Mouse (Mus musculus) stomach, embryonic 16.5 days (tissue): ENCODE measurements around the gene Adgrl2. TPM values are rescaled to one million over a fixed set of nuclear protein-coding genes. Genes with fewer than 3 reads are reported as not detected.

Source experiments
- ATAC-seq: fragments of 200-750 bp; cut with Nextera tagmentation; 2 replicates; pipeline ENCODE4 v1.8.0; 2017; ENCODE audit warnings: moderate number of reproducible peaks, moderate TSS enrichment; ENCODE audit not compliant: insufficient read depth, low FRiP score
- H3K27ac ChIP-seq: fragments of 300-500 bp; sonication (generic); 2 replicates; pipeline ENCODE4 v1.5.1; 2014; ENCODE audit warnings: low read length
- H3K27me3 ChIP-seq: fragments of 300-500 bp; sonication (generic); 2 replicates; pipeline ENCODE4 v1.6.1; 2014; ENCODE audit warnings: low read length, control low read depth, mixed read lengths; ENCODE audit not compliant: control insufficient read depth, insufficient read depth
- H3K36me3 ChIP-seq: fragments of 300-500 bp; sonication (generic); 2 replicates; pipeline ENCODE4 v1.6.1; 2014; ENCODE audit warnings: low read length; ENCODE audit not compliant: control insufficient read depth, insufficient read depth
- H3K4me1 ChIP-seq: fragments of 300-500 bp; sonication (generic); 2 replicates; pipeline ENCODE4 v1.6.1; 2014; ENCODE audit warnings: low read length, control low read depth, mixed read lengths; ENCODE audit not compliant: control insufficient read depth, insufficient read depth
- H3K4me2 ChIP-seq: fragments of 300-500 bp; sonication (generic); 2 replicates; pipeline ENCODE4 v1.6.1; 2014; ENCODE audit warnings: low read depth, low read length, mixed read lengths
- H3K4me3 ChIP-seq: fragments of 300-500 bp; sonication (generic); replicated peaks from 2 replicates; pipeline ENCODE4 v1.5.1; 2014; ENCODE audit warnings: mild to moderate bottlenecking, low read length
- H3K9ac ChIP-seq: fragments of 300-500 bp; sonication (generic); 2 replicates; pipeline ENCODE4 v1.6.1; 2014; ENCODE audit warnings: low read length
- H3K9me3 ChIP-seq: fragments of 300-500 bp; sonication (generic); replicated peaks from 2 replicates; pipeline ENCODE4 v1.6.1; 2016; ENCODE audit warnings: low read length, control low read depth; ENCODE audit not compliant: control insufficient read depth
- WGBS: fragments of 180-500 bp; shearing (Covaris S2); extraction: QIAGEN DNeasy Blood & Tissue Kit; methylation state at CpG from one replicate; pipeline ENCODE4 v1.1.7; 2014; 5-methylcytosine and 5-hydroxymethylcytosine counted together
- polyA plus RNA-seq: library from polyadenylated mRNA; unstranded; fragments of >200 nt; fragmentation: Nextera tagmentation; extraction: Ambion mirVana; gene quantifications from 2 replicates; pipeline ENCODE4 v1.2.1, GENCODE M21; 2015

Gene Adgrl2
- polyA plus RNA-seq, 1 experiment from 2014 or later, result 39.6 TPM

DNA sequence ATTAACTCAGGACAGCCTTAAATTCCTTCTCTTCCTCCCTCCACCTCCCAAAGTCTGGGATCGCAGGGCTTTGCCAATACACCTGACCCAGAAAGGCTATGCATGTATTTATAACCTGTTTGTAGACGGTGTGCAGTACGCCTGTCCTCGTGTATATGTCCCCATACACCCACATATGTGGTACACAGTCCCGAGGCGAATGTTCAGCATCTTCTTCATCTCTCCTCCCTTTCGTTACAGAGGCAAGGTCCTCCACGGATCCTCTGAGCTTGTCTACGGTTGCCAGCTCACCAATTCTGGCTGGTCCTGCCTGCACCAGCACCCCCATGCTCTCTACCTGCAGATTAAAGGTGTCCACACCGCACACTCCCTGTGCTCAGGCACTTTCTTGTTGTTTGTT lies 30.1 kb downstream of the Adgrl2 start:
- no peaks in the 10 kb centered on the region for H3K9me3 ChIP-seq
- H3K27ac ChIP-seq, result no peak overlapping the region
- H3K4me2 ChIP-seq, result no peak overlapping the region; the same call in 1 of the 2 replicates
- H3K4me1 ChIP-seq, result peaks cover 37% of the 10 kb centered on the region
- 0 out of 2 replicates have a peak overlapping the region, but pooled peaks have one; percentile 11 for H3K9ac ChIP-seq
- no peaks in the 10 kb centered on the region for H3K27me3 ChIP-seq
- ATAC-seq, result no peak
- H3K4me3 ChIP-seq, result no peak overlapping the region
- no peaks in the 10 kb centered on the region for H3K36me3 ChIP-seq
- 75% methylated on average over 10 of the region's 10 CpGs for WGBS

DNA sequence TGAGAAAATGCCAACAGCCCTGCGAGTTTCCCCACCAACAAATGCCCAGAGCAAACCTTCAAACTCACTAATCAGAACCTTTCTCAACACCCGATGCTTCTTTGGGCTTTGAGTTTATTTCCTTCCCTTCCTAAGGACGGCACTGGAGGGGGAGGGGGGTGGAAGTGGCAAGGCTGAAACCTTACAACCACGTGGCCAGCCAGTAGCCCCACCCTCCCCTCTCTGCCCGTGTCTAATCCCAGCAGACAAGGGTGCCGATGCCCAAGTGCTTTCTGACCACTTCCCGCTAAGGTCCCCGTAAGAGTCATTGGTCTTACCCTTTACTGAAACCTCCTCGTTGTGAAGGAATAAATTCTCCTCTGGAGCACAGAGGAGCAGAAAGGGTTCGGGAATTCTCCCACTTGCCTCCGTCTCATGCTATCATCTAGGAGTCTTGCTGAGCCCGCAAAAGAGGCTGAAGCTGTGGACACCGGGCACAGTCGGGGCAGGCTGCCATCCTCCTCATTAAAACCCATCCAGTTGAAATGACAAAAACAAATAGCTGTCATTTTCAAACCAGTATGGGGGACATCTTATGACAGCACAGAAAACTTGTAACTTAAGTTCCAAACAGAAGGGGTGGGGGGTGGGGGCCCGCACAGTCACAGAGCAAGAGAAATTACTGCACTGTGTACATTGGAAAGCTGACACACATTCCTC lies 30.9 kb downstream of the Adgrl2 start:
- H3K4me1 ChIP-seq, result peaks cover 33% of the 10 kb centered on the region
- peak overlapping the region; percentile 30 for H3K4me3 ChIP-seq
- H3K27ac ChIP-seq, result no peak overlapping the region
- no peaks in the 10 kb centered on the region for H3K36me3 ChIP-seq
- peak overlapping the region; percentile 52 for H3K4me2 ChIP-seq
- H3K9ac ChIP-seq, result peak overlapping the region; percentile 55; the same call in 1 of the 2 replicates
- H3K9me3 ChIP-seq, result no peaks in the 10 kb centered on the region
- no peaks in the 10 kb centered on the region for H3K27me3 ChIP-seq
- peak; percentile 54; the same call in 1 of the 2 replicates for ATAC-seq
- WGBS, result 17% methylated on average over 15 of the region's 15 CpGs

DNA sequence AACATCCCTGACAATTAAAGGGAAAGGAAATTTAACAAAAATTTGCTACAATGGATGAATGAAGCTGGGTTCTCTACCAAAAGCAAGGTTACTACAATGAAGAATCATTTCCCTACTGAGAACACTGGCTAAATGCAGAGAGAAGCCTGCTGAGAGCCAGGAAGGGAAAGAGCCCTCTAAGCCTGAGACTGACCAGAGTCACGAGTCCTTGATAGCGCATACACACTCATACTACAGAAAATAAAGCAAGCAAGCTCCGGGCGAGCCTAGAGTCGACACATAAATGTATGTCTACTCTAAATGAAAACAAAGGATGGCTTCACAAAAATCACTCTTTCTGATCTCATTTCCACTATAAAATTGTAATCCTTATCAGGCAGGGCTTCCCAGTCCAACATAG lies 31.6 kb downstream of the Adgrl2 start:
- Histone ChIP-seq H3K27ac (no peak overlapping the region), H3K4me2 (peak overlapping the region; percentile 52), H3K27me3 (no peaks in the 10 kb centered on the region), H3K9ac (no peak overlapping the region), H3K4me3 (no peak overlapping the region), H3K36me3 (no peaks in the 10 kb centered on the region), H3K9me3 (no peaks in the 10 kb centered on the region), H3K4me1 (peaks cover 33% of the 10 kb centered on the region)
- no peak for ATAC-seq
- 54% methylated on average over 5 of the region's 5 CpGs for WGBS

DNA sequence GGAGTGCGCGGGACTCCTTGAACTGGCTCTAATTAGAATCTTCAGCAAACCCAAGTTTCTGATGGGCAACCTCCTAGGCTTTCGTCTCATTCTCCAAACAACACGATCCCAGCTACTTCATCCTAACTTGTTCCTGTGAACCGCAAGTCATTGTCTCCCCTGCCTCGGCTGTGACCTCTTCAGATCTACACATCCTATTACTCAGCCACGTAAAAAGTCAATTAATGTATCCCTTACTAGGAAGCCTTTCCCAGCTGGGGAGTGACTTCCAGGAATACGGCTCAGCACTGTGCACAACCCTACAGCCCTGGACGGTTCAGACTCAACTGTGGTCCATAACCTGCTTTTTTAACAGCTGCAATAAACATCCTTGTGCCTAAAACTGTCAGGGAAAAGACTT lies 32.2 kb downstream of the Adgrl2 start:
- Histone ChIP-seq H3K4me1 (peaks cover 33% of the 10 kb centered on the region), H3K9me3 (no peaks in the 10 kb centered on the region), H3K27me3 (no peaks in the 10 kb centered on the region), H3K4me3 (no peak overlapping the region), H3K9ac (no peak overlapping the region), H3K36me3 (no peaks in the 10 kb centered on the region), H3K27ac (no peak overlapping the region), H3K4me2 (no peak overlapping the region)
- ATAC-seq, result no peak
- 52% methylated on average over 9 of the region's 9 CpGs for WGBS

- Histone ChIP-seq H3K9me3 (no peaks in the 10 kb centered on the region), H3K36me3 (0 out of 2 replicates have a peak, but pooled peaks cover 3% of the 10 kb centered on the region), H3K4me1 (peaks cover 33% of the 10 kb centered on the region), H3K27me3 (no peaks in the 10 kb centered on the region), H3K4me3 (no peak overlapping the region), H3K4me2 (no peak overlapping the region), H3K9ac (no peak overlapping the region), H3K27ac (no peak overlapping the region)
- no peak for ATAC-seq
- 75% methylated on average over 7 of the region's 7 CpGs for WGBS
These were observed 33.5 kb downstream of the Adgrl2 start for GRCm38 (mm10) chr3:148956887-148957286.

GRCm38 (mm10) chr3:148949796-148950195 lies 40.6 kb downstream of the Adgrl2 start:
- Histone ChIP-seq H3K9ac (no peak overlapping the region), H3K4me2 (no peak overlapping the region), H3K4me3 (no peak overlapping the region), H3K27me3 (no peaks in the 10 kb centered on the region), H3K36me3 (0 out of 2 replicates have a peak, but pooled peaks cover 3% of the 10 kb centered on the region), H3K4me1 (no peaks in the 10 kb centered on the region), H3K9me3 (no peaks in the 10 kb centered on the region), H3K27ac (no peak overlapping the region)
- 87% methylated on average over 8 of the region's 8 CpGs for WGBS
- ATAC-seq, result no peak

GRCm38 (mm10) chr3:148947805-148948405 lies 42.5 kb downstream of the Adgrl2 start:
- Histone ChIP-seq H3K27me3 (no peaks in the 10 kb centered on the region), H3K4me2 (no peak overlapping the region), H3K4me3 (no peak overlapping the region), H3K36me3 (0 out of 2 replicates have a peak, but pooled peaks cover 3% of the 10 kb centered on the region), H3K9ac (no peak overlapping the region), H3K9me3 (no peaks in the 10 kb centered on the region), H3K27ac (no peak overlapping the region), H3K4me1 (no peaks in the 10 kb centered on the region)
- no peak for ATAC-seq
- 53% methylated on average over 9 of the region's 9 CpGs for WGBS

DNA sequence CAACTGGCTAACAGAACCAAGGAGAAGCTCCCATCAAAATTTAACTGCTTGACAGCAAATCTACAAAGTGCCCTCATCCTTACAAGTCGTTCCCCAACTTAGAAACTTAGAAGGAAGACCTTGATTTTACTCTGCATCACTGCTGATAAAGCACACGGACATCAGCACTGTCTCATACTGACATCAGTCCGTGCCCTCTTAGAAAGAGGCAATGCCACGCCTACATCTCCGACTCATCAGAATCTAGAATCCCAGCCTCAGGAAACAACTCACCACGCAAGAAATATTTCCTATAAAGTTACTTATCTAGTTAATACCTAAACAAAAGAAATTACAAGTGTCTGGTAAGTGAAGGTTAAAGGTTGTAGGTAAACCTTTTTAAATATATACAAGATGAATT lies 43.1 kb downstream of the Adgrl2 start:
- Histone ChIP-seq H3K27ac (no peak overlapping the region), H3K4me3 (no peak overlapping the region), H3K36me3 (0 out of 2 replicates have a peak, but pooled peaks cover 2% of the 10 kb centered on the region), H3K27me3 (no peaks in the 10 kb centered on the region), H3K9ac (no peak overlapping the region), H3K4me1 (no peaks in the 10 kb centered on the region), H3K9me3 (no peaks in the 10 kb centered on the region), H3K4me2 (no peak overlapping the region)
- 69% methylated on average over 6 of the region's 6 CpGs for WGBS
- no peak for ATAC-seq

- Histone ChIP-seq H3K36me3 (no peaks in the 10 kb centered on the region), H3K27ac (no peak overlapping the region), H3K27me3 (no peaks in the 10 kb centered on the region), H3K4me2 (no peak overlapping the region), H3K9ac (no peak overlapping the region), H3K4me1 (no peaks in the 10 kb centered on the region), H3K9me3 (no peaks in the 10 kb centered on the region), H3K4me3 (no peak overlapping the region)
- 52% methylated on average over 8 of the region's 8 CpGs for WGBS
- no peak for ATAC-seq
These were observed 44.8 kb downstream of the Adgrl2 start for GRCm38 (mm10) chr3:148945534-148945933.
